Mouse (Mus musculus): ENCODE measurements around the gene Ccnd3.

DNA sequence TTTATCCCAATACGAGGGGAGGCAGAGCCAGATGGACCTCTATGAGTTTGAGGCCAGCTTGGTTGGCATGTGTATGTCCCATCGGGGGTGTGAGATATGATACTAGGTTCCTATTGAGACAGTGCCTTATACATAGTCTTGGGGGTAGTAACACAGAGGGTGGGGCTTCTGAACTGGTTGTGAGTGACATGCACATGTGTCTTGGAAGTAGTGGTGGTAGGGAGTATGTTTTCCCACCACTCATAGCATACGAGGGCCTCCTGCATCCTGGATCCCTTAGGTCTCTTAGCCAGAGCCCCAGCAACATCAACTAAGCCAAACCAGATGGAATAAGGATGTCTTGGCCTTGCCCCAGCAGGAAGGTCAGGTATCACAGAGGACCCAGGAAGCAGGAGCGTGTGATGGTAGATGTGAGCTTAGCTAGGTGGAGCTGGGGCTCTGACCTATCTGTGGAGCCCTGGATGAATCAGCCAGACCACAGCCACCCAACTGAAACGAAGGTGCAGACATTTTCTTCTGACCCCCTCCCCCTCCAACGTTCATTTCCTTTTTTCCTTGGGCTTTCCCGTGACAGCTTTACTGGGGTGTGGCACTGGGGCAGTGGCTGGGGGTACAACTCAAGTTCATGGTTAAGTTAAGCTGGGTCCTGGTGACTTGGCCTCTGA is 10.5 kb downstream of the Ccnd3 start:
- TF ChIP-seq CTCF (IDR thresholded peaks at IDR 0.05; ENCODE audit: low read depth, low read length), result no peak
- no peak for TF ChIP-seq POLR2A (IDR thresholded peaks at IDR 0.05; ENCODE audit: borderline replicate concordance, low read depth, low read length)
